7 mouse cellular contexts compared by ENCODE assay signal in genomic region chr2:168589368-168590167, GRCm38 (mm10). TPM values are rescaled to one million over a fixed set of nuclear protein-coding genes. Genes with fewer than 3 reads are reported as not detected.
DNase-seq lines count a peak whose midpoint lies in the region; ATAC-seq and TF ChIP-seq lines count a peak whose summit lies in the region.

No protein-coding gene starts in this region.

- peak overlapping the region; percentile 83 for H3K4me2 ChIP-seq in forebrain, embryonic 11.5 days (ENCODE audit: low read depth, low read length, severe bottlenecking)
- H3K4me2 ChIP-seq in neural tube, embryonic 13.5 days: peak overlapping the region; percentile 59

- no peak for TF ChIP-seq CTCF in testis, adult 2 months (IDR thresholded peaks at IDR 0.05; ENCODE audit: control insufficient read depth, insufficient read depth, insufficient replicate concordance, low read depth, low read length)

- H3K9ac ChIP-seq in forebrain, embryonic 11.5 days (ENCODE audit: low read length): peak overlapping the region; percentile 45; the same call in 1 of the 2 replicates
- H3K9ac ChIP-seq in neural tube, embryonic 13.5 days: peak overlapping the region; percentile 54

- peak overlapping the region; percentile 72 for H3K4me3 ChIP-seq in testis, adult 2 months (ENCODE audit: control insufficient read depth, low read depth, low read length)
- H3K4me3 ChIP-seq in forebrain, embryonic 11.5 days (ENCODE audit: low read depth, low read length): peak overlapping the region; percentile 40
- peak overlapping the region; percentile 57 for H3K4me3 ChIP-seq in limb, embryonic 10.5 days
- H3K4me3 ChIP-seq in neural tube, embryonic 13.5 days: peak overlapping the region; percentile 32

- ATAC-seq in forebrain, embryonic 11.5 days (replicated peaks; ENCODE audit: low FRiP score): peak; percentile 30; the same call in 1 of the 2 replicates
- ATAC-seq in neural tube, embryonic 13.5 days (ENCODE audit: low read depth): 0 out of 2 replicates have a peak, but pooled peaks have one; percentile 32
- no peak for ATAC-seq in megakaryocyte-erythroid progenitor cell, adult 5-6 weeks (replicated peaks; ENCODE audit: low FRiP score, low TSS enrichment, poor library complexity, severe bottlenecking)

- no peak for TF ChIP-seq POLR2A in testis, adult 2 months (IDR thresholded peaks at IDR 0.05; ENCODE audit: control insufficient read depth, low read depth, low read length)

- DNase-seq in testis, postnatal 10 days (ENCODE audit: low spot score): no peak
- no peak for DNase-seq in forebrain, embryonic 11.5 days (ENCODE audit: low spot score)
- DNase-seq in limb, embryonic 10.5 days (ENCODE audit: low spot score): no peak
- no peak for DNase-seq in gastrocnemius, postnatal 25 days

- peaks cover 21% of the 10 kb centered on the region for H3K4me1 ChIP-seq in testis, adult 2 months (ENCODE audit: control insufficient read depth, insufficient read depth, low read length)
- H3K4me1 ChIP-seq in forebrain, embryonic 11.5 days (replicated peaks; ENCODE audit: control insufficient read depth, insufficient read depth, low read length): peaks cover 12% of the 10 kb centered on the region; the same call in 1 of the 2 replicates
- H3K4me1 ChIP-seq in limb, embryonic 10.5 days: peaks cover 39% of the 10 kb centered on the region
- H3K4me1 ChIP-seq in neural tube, embryonic 13.5 days (replicated peaks): peaks cover 37% of the 10 kb centered on the region

- H3K27me3 ChIP-seq in testis, adult 2 months (ENCODE audit: control insufficient read depth, insufficient read depth, low read length): no peaks in the 10 kb centered on the region
- H3K27me3 ChIP-seq in forebrain, embryonic 11.5 days (ENCODE audit: control insufficient read depth, insufficient read depth, low read length): peaks cover 19% of the 10 kb centered on the region
- peaks cover 64% of the 10 kb centered on the region for H3K27me3 ChIP-seq in limb, embryonic 10.5 days (ENCODE audit: low read depth, poor library complexity, severe bottlenecking)
- peaks cover 51% of the 10 kb centered on the region for H3K27me3 ChIP-seq in neural tube, embryonic 13.5 days

- H3K27ac ChIP-seq in testis, adult 2 months (ENCODE audit: control insufficient read depth, insufficient read depth, low read depth, low read length): no peak overlapping the region
- no peak overlapping the region for H3K27ac ChIP-seq in forebrain, embryonic 11.5 days (ENCODE audit: low read depth, low read length)
- H3K27ac ChIP-seq in limb, embryonic 10.5 days: no peak overlapping the region
- H3K27ac ChIP-seq in neural tube, embryonic 13.5 days (replicated peaks): no peak overlapping the region

- no peaks in the 10 kb centered on the region for H3K36me3 ChIP-seq in testis, adult 2 months (ENCODE audit: control insufficient read depth, insufficient read depth, low read length)
- H3K36me3 ChIP-seq in forebrain, embryonic 11.5 days (ENCODE audit: control insufficient read depth, insufficient read depth, low read length): no peaks in the 10 kb centered on the region
- H3K36me3 ChIP-seq in limb, embryonic 10.5 days: no peaks in the 10 kb centered on the region
- H3K36me3 ChIP-seq in neural tube, embryonic 13.5 days: no peaks in the 10 kb centered on the region

- H3K9me3 ChIP-seq in forebrain, embryonic 11.5 days (ENCODE audit: control insufficient read depth, low read length): no peaks in the 10 kb centered on the region
- H3K9me3 ChIP-seq in limb, embryonic 10.5 days (replicated peaks): no peaks in the 10 kb centered on the region
- no peaks in the 10 kb centered on the region for H3K9me3 ChIP-seq in neural tube, embryonic 13.5 days

- 6% methylated on average over 21 of the region's 21 CpGs for whole genome bisulfite sequencing in forebrain, embryonic 11.5 days
- WGBS in limb, embryonic 10.5 days: 8% methylated on average over 21 of the region's 21 CpGs
- 7% methylated on average over 21 of the region's 21 CpGs for WGBS in neural tube, embryonic 13.5 days

RNA-seq across cellular contexts. Expression of gene Nfatc2, which starts 11.9 kb away (rescaled TPM):
- 2.1 and 2.2 TPM in 2 replicates for polyA plus RNA-seq in testis, adult 2 months (2012; rRNA removed)
- 0.55 and 0.89 TPM in 2 replicates for polyA plus RNA-seq in forebrain, embryonic 11.5 days (2014; fragmentation: Nextera tagmentation; extraction: Ambion mirVana)
- 1.0 and 3.2 TPM in 2 replicates for polyA plus RNA-seq in limb, embryonic 10.5 days (2016; fragmentation: Nextera tagmentation; extraction: Ambion mirVana)
- 1.7 and 1.8 TPM in 2 replicates for polyA plus RNA-seq in neural tube, embryonic 13.5 days (2015; fragmentation: Nextera tagmentation; extraction: Ambion mirVana)
- 0.44 and 0.69 TPM in 2 replicates for total RNA-seq in megakaryocyte-erythroid progenitor cell, adult 5-6 weeks (2014; fragmentation: Nextera tagmentation)
- total RNA-seq in megakaryocyte-erythroid progenitor cell, adult 5-6 weeks (2017): 0.33 and 0.46 TPM in 2 replicates
- total RNA-seq in gastrocnemius, postnatal 25 days (2021): 1 to 10 TPM; 6.4 to 7.7 TPM
